Mouse (Mus musculus) heart, embryonic 10.5 days (tissue): ENCODE results near the gene Clvs2. TPM values are rescaled to one million over a fixed set of nuclear protein-coding genes. Genes with fewer than 3 reads are reported as not detected.

Experiments
- polyA plus RNA-seq: library from polyadenylated mRNA; unstranded; fragments of >200 nt; fragmentation: Nextera tagmentation; extraction: Ambion mirVana; gene quantifications from 2 replicates; pipeline ENCODE4 v1.2.1, GENCODE M21; 2016

The Clvs2 gene
- polyA plus RNA-seq, 1 experiment from 2014 or later = not detected

Other genes starting within 250 kb of the Clvs2 start
- gene Sult3a2, start 161.9 kb upstream of the Clvs2 start, polyA plus RNA-seq = not detected in 2 replicates
- gene Sult3a1, start 233.0 kb upstream of the Clvs2 start, polyA plus RNA-seq = not detected in 2 replicates